Mouse (Mus musculus) G1E (cell line): ENCODE data around the gene Med23.

Experiments
- CTCF ChIP-seq: IDR thresholded peaks from 2 replicates; pipeline ENCODE4 v1.5.1; 2012; ENCODE audit warnings: low read depth, low read length, inconsistent platforms, mixed read lengths
- GATA1 ChIP-seq: IDR thresholded peaks from 2 replicates; pipeline ENCODE4 v1.6.1; 2012; ENCODE audit warnings: borderline replicate concordance, low read length, inconsistent platforms, mixed read lengths
- GATA2 ChIP-seq: IDR thresholded peaks from 2 replicates; pipeline ENCODE4 v1.6.1; 2012; ENCODE audit warnings: low read depth, low read length, inconsistent platforms, borderline replicate concordance
- POLR2AphosphoS5 ChIP-seq: IDR thresholded peaks from 2 replicates; pipeline ENCODE4 v1.6.1; 2012; ENCODE audit warnings: low read depth, low read length, inconsistent platforms; ENCODE audit not compliant: insufficient replicate concordance
- TAL1 ChIP-seq: conservative IDR thresholded peaks from 2 replicates; pipeline ENCODE4 v1.6.1; 2012; ENCODE audit warnings: low read depth, low read length, inconsistent platforms, mixed read lengths

DNA sequence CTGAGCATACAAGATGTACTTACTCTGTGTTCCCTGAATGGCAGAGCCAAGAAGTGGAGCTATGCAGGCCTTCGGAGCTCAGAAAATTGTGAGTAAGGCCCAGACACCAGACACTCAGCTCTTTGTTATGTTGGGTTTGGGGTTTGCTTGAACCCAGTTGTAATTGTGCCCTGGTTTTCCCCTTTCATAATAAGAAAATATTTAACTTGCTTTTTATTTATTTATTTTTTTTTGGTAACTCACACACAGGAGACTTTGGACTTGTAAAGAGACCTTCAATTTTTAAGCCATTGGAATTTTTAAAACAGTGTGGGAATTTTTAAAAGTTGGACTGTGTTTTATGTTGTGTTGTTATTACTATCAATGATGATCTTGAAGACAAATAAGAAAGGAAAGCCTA, 27.1 kb upstream of the Med23 start, which contains the start of gene Enpp3:
- TF ChIP-seq GATA1 (no peak), CTCF (no peak), GATA2 (no peak), TAL1 (no peak), POLR2AphosphoS5 (no peak)
